Mouse (Mus musculus) spleen, adult 2 months (tissue): ENCODE results near the gene Nat9.

Experiments
- CTCF ChIP-seq: fragments of 200-500 bp; IDR thresholded peaks from 2 replicates; pipeline ENCODE4 v1.5.1; 2011; ENCODE audit warnings: mild to moderate bottlenecking, inconsistent platforms; ENCODE audit not compliant: insufficient read depth, insufficient read length, insufficient replicate concordance; ENCODE audit errors: extremely low read depth
- POLR2A ChIP-seq: fragments of 200-500 bp; IDR thresholded peaks from 2 replicates; pipeline ENCODE4 v1.6.1; 2011; ENCODE audit warnings: low read depth, low read length, inconsistent platforms

- TF ChIP-seq POLR2A (no peak), CTCF (no peak)
Measured at GRCm38 (mm10) chr11:115217439-115218410, 30.1 kb upstream of the Nat9 start.
